Mouse (Mus musculus) heart, embryonic 16.5 days (tissue): ENCODE measurements around the gene Tspan15. TPM values are rescaled to one million over a fixed set of nuclear protein-coding genes. Genes with fewer than 3 reads are reported as not detected.

Experiments used
- ATAC-seq: fragments of 200-750 bp; cut with Nextera tagmentation; replicated peaks from 2 replicates; pipeline ENCODE4 v1.8.0; 2017; ENCODE audit warnings: moderate number of reproducible peaks; ENCODE audit not compliant: insufficient read depth, low FRiP score; ENCODE audit errors: extremely low read depth
- H3K27ac ChIP-seq: fragments of 300-500 bp; sonication (generic); 2 replicates; pipeline ENCODE4 v1.5.1; 2014; ENCODE audit warnings: mild to moderate bottlenecking, low read length, control low read depth, moderate library complexity
- H3K27me3 ChIP-seq: fragments of 300-500 bp; sonication (generic); 2 replicates; pipeline ENCODE4 v1.6.1; 2014; ENCODE audit warnings: low read length, mixed read lengths; ENCODE audit not compliant: control insufficient read depth, insufficient read depth
- H3K36me3 ChIP-seq: fragments of 300-500 bp; sonication (generic); 2 replicates; pipeline ENCODE4 v1.6.1; 2014; ENCODE audit not compliant: control insufficient read depth, insufficient read depth
- H3K4me1 ChIP-seq: fragments of 300-500 bp; sonication (generic); 2 replicates; pipeline ENCODE4 v1.6.1; 2014; ENCODE audit warnings: low read length, mixed read lengths; ENCODE audit not compliant: control insufficient read depth, insufficient read depth
- H3K4me2 ChIP-seq: fragments of 300-500 bp; sonication (generic); 2 replicates; pipeline ENCODE4 v1.6.1; 2014; ENCODE audit warnings: low read depth, mild to moderate bottlenecking, control low read depth, low read length
- H3K4me3 ChIP-seq: fragments of 300-500 bp; sonication (generic); 2 replicates; pipeline ENCODE4 v1.5.1; 2014; ENCODE audit warnings: mild to moderate bottlenecking, control low read depth, low read length
- H3K9ac ChIP-seq: fragments of 300-500 bp; sonication (generic); 2 replicates; pipeline ENCODE4 v1.6.1; 2014; ENCODE audit warnings: low read length, control low read depth
- H3K9me3 ChIP-seq: fragments of 300-500 bp; sonication (generic); replicated peaks from 2 replicates; pipeline ENCODE4 v1.6.1; 2016; ENCODE audit warnings: low read length; ENCODE audit not compliant: control insufficient read depth
- WGBS: fragments of 180-500 bp; shearing (Covaris S2); extraction: QIAGEN DNeasy Blood & Tissue Kit; methylation state at CpG from one replicate; pipeline ENCODE4 v1.1.7; 2014; 5-methylcytosine and 5-hydroxymethylcytosine counted together
- polyA plus RNA-seq: library from polyadenylated mRNA; unstranded; fragments of >200 nt; fragmentation: Nextera tagmentation; extraction: Ambion mirVana; gene quantifications from 2 replicates; pipeline ENCODE4 v1.2.1, GENCODE M21; 2015

Gene Tspan15
- polyA plus RNA-seq, 1 experiment from 2014 or later: 10.9 TPM

DNA sequence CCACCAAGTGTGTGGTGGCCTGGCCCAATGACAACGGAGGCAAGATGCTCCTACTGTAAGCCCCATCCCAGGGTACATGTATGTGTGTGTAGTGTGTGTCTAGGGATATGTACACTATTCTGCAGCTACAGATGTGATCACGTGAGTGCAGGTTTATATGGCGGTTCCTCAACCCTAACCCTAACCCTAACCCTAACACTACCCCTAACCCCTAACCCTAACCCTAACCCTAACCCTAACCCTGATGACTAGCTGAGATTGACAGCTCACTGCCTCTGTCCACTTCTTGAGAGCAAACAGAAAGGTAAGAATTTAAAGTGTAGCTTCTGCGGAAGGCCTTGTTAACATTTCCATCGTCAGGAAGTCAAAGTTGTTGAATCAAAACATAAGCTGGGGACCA lies 27.2 kb upstream of the Tspan15 start:
- H3K9me3 ChIP-seq: no peaks in the 10 kb centered on the region
- no peak overlapping the region for H3K4me3 ChIP-seq
- 0 out of 2 replicates have a peak, but pooled peaks cover 5% of the 10 kb centered on the region for H3K4me1 ChIP-seq
- no peaks in the 10 kb centered on the region for H3K36me3 ChIP-seq
- no peak overlapping the region for H3K9ac ChIP-seq
- no peaks in the 10 kb centered on the region for H3K27me3 ChIP-seq
- 89% methylated on average over 5 of the region's 5 CpGs for WGBS
- no peak overlapping the region for H3K4me2 ChIP-seq
- no peak overlapping the region for H3K27ac ChIP-seq
- no peak for ATAC-seq

DNA sequence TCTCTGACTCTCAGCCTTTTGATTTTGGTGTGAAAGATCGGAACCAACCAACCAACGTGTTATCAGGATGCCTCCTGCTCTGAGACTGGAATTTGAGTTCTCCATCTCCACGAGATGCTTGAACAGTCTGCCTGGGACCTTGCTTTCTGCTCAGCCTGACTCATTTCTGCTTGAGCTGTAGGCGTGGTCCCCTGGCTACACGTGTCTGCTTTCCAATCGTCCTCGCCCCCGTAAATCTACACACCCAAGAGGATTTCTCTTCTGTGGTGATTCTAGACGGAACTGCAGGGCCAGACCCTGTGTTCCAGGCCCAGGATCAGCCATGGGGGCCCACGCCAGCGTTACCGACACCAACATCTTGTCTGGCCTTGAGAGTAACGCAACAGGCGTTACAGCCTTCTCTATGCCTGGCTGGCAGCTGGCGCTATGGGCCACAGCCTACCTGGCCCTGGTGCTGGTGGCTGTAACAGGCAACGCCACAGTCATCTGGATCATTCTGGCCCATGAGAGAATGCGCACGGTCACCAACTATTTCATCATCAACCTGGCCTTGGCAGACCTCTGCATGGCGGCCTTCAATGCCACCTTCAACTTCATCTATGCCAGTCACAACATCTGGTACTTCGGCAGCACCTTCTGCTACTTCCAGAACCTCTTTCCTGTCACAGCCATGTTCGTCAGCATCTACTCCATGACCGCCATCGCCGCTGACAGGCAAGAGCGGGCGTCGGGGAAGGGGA lies 21.6 kb upstream of the Tspan15 start:
- Histone ChIP-seq H3K4me3 (no peak overlapping the region), H3K27ac (no peak overlapping the region), H3K36me3 (no peaks in the 10 kb centered on the region), H3K9me3 (no peaks in the 10 kb centered on the region), H3K9ac (no peak overlapping the region), H3K27me3 (no peaks in the 10 kb centered on the region), H3K4me2 (no peak overlapping the region), H3K4me1 (no peaks in the 10 kb centered on the region)
- ATAC-seq: no peak
- 80% methylated on average over 27 of the region's 27 CpGs for WGBS

DNA sequence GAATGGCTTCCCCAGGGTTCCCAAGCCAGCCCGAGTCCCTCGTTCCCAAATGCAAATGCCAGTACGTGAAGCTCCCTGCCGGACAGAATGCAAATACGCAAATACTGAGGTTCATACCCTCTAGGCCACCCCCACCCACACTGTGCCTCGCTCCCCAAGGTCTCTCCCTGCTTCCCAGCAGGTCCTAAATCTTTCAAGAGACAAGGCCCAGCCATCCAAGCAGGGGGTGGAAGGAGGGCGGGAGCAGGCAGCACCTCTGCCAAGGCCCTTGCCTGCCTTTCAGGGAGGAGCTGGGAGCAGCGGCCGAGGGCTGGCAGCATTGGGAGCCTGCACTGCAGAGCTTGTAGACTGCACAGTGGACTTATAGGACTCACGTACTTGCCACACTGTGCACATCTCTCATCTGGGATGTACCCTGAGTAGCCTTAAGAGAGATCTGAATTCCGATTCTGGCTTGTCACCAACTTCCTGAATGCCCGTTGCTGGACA lies 21.0 kb upstream of the Tspan15 start, which contains the start of gene Tacr2:
TSS of gene Tacr2 (plus strand) at position 439 of the 489 bp plus-strand sequence.
- Histone ChIP-seq H3K36me3 (no peaks in the 10 kb centered on the region), H3K4me3 (no peak within 1 kb of the TSS), H3K9ac (no peak within 1 kb of the TSS), H3K4me1 (no peaks in the 10 kb centered on the region), H3K9me3 (no peaks in the 10 kb centered on the region), H3K27me3 (no peaks in the 10 kb centered on the region), H3K27ac (no peak within 1 kb of the TSS), H3K4me2 (no peak within 1 kb of the TSS)
- no peak for ATAC-seq
- WGBS: 57% methylated on average over 12 of the region's 12 CpGs

DNA sequence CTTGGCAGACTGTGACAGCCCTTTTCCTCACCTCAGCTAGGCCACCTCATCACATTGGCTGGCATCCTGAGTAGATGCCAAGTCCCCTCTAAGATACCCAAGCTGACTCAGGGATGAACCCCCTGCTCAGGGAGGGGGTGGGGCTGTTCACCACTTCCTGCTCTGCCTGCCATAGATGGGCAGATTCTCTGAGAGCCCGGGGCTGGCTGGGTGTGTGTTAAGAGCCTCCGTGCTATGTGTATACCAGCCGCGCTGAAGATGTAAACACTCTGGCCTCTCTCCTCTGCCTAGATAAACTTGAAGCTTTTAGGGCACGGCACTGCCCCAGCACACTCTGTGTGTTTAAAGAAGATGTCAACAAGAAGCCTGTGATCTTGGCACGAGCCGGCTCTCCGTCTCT lies 16.8 kb upstream of the Tspan15 start:
- WGBS: 18% methylated on average over 8 of the region's 8 CpGs

DNA sequence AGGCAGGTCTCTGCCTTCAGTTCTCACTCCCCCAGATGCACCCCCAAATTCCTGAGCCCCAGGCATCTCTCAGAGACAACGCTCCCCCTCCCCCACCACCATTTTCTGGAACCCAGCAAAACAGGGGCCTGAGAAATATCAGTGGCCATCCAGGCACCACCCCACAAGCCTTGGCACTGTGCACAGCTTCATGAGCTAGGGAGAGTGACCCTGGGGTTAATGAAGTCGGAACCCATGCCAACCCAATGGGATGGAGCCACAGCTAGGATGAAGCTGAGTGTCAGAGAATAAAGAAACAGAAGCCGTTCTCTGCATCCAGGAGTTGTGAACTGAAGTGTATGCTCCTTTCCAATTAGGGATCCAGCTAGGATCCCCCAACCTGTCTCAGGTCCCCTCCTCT lies 16.1 kb upstream of the Tspan15 start:
- H3K27ac ChIP-seq: no peak overlapping the region
- no peak overlapping the region for H3K4me2 ChIP-seq
- WGBS: 64% methylated on average over 3 of the region's 3 CpGs
- H3K9me3 ChIP-seq: no peaks in the 10 kb centered on the region
- H3K36me3 ChIP-seq: no peaks in the 10 kb centered on the region
- H3K4me1 ChIP-seq: no peaks in the 10 kb centered on the region
- no peak for ATAC-seq
- no peak overlapping the region for H3K4me3 ChIP-seq
- H3K27me3 ChIP-seq: no peaks in the 10 kb centered on the region
- H3K9ac ChIP-seq: no peak overlapping the region

More for the DNA sequence above, 16.8 kb upstream of the Tspan15 start:
- H3K4me2 ChIP-seq: no peak overlapping the region
- ATAC-seq: no peak
- no peaks in the 10 kb centered on the region for H3K4me1 ChIP-seq
- H3K4me3 ChIP-seq: no peak overlapping the region
- no peaks in the 10 kb centered on the region for H3K27me3 ChIP-seq
- no peak overlapping the region for H3K27ac ChIP-seq
- no peak overlapping the region for H3K9ac ChIP-seq
- no peaks in the 10 kb centered on the region for H3K9me3 ChIP-seq
- H3K36me3 ChIP-seq: no peaks in the 10 kb centered on the region

DNA sequence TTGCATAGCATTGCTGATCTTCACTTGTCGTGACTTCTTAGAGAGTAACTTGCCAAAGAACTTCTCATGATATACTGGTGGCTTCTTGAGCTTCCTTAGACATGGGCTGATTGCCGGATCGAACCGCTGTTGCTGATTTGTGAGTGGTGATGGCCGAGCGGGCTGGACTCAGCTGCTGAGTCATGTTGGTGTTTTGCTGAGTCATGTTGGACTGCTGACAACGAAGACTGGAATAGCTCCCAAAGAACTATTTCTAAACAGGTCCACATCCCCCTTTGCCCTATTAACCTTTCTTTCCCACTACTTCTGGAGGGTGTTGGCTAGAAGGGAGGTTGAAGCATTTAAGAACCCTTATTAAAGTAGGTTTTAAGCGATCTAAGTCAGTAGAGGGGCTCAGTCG lies 13.0 kb upstream of the Tspan15 start:
- no peak overlapping the region for H3K4me3 ChIP-seq
- no peaks in the 10 kb centered on the region for H3K4me1 ChIP-seq
- no peak for ATAC-seq
- H3K4me2 ChIP-seq: no peak overlapping the region
- WGBS: 89% methylated on average over 9 of the region's 9 CpGs
- no peak overlapping the region for H3K9ac ChIP-seq
- H3K36me3 ChIP-seq: no peaks in the 10 kb centered on the region
- H3K27ac ChIP-seq: no peak overlapping the region
- no peaks in the 10 kb centered on the region for H3K9me3 ChIP-seq
- no peaks in the 10 kb centered on the region for H3K27me3 ChIP-seq

DNA sequence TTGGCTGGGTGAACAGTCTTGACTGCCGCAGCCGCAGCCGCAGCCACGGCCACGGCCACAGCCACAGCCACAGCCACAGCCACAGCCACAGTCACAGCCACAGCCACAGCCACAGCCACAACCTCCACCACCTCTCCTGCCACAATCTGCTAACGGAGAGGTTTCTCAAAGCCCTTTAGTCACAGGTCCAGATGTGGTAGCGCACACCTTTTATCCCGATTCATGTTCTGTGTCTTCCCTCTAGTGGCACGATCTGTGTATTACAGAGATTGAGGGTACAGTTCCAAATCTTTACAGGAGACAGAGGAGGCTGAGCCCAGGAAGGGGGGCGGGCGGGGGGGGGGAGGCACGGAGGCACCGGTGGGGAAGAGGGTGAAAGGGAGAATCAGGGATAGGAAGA lies 11.8 kb upstream of the Tspan15 start:
- Histone ChIP-seq H3K9ac (no peak overlapping the region), H3K27ac (no peak overlapping the region), H3K4me2 (no peak overlapping the region), H3K4me3 (no peak overlapping the region), H3K27me3 (no peaks in the 10 kb centered on the region), H3K4me1 (no peaks in the 10 kb centered on the region), H3K9me3 (no peaks in the 10 kb centered on the region), H3K36me3 (no peaks in the 10 kb centered on the region)
- no peak for ATAC-seq
- 46% methylated on average over 11 of the region's 13 CpGs for WGBS

DNA sequence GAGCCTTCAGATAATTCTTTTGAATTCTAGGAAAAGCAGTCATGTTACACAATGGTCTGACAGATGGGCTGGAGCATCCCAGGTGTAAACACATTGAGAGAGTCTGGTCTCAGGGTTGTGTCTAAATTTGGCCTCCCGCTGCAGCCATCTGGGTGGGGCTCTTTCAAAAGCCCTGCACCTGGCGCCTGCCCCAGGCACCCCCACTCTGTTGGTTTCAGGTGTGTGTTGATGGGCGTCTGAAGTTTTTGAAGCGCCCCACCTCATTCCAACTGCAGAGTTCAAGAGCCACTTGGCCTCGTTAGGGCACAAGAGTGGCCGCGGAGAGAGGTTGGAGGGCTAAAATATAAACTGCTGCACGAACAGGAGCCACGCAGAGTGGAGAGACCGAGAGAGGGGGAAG lies 11.3 kb upstream of the Tspan15 start:
- WGBS: 58% methylated on average over 10 of the region's 10 CpGs
- H3K4me3 ChIP-seq: no peak overlapping the region
- no peak for ATAC-seq
- H3K9ac ChIP-seq: no peak overlapping the region
- no peaks in the 10 kb centered on the region for H3K27me3 ChIP-seq
- no peaks in the 10 kb centered on the region for H3K4me1 ChIP-seq
- no peaks in the 10 kb centered on the region for H3K36me3 ChIP-seq
- no peak overlapping the region for H3K4me2 ChIP-seq
- H3K27ac ChIP-seq: no peak overlapping the region
- no peaks in the 10 kb centered on the region for H3K9me3 ChIP-seq

DNA sequence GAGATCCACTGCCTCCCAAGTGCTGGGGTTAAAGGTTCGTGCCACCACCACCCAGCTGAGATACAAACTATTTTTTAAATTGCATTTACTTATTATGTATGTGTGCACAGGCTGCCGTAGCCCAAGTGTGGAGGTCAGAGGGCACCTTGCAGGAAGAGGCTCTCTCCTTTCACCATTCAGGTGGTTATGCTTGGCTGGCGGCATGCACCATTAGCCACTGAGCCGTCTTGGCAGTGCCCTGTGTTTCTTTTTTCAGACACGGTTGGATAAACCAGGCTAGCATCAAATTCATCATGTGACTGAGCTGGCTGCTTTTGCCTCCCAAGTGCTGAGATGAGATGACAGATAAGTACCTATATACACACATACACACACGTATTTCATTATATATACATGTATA lies 8.2 kb upstream of the Tspan15 start:
- Histone ChIP-seq H3K4me1 (no peaks in the 10 kb centered on the region), H3K4me2 (no peak overlapping the region), H3K36me3 (no peaks in the 10 kb centered on the region), H3K27ac (no peak overlapping the region), H3K9ac (no peak overlapping the region), H3K4me3 (no peak overlapping the region), H3K9me3 (no peaks in the 10 kb centered on the region), H3K27me3 (no peaks in the 10 kb centered on the region)
- 51% methylated on average over 6 of the region's 6 CpGs for WGBS
- no peak for ATAC-seq
